Mouse (Mus musculus): ENCODE measurements around the gene Mgat5.

Gene Mgat5

DNA sequence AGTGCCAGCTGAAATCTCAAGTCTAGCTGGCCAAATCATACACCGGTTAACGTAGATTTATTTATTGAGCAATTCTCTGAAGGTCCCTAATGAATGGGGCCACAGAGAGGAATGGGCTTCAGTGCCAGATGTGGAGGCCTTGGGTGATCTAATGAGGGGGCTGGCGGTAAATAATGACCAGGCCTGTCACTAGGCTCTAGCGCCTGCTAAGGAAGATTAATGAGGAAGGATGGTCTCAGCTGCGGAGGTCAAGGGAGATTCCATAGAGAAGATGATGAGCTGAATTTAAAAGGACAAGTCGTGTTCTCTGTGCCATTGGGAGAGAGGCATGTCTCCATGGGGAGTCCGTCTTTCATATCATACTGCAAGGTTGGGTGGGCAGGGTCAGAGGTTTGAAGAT lies 178.3 kb downstream of the Mgat5 start:
- DNase-seq (ENCODE audit: low read depth, low spot score): no peak

GRCm38 (mm10) chr1:127387226-127387625 lies 182.4 kb downstream of the Mgat5 start:
- no peak for DNase-seq (ENCODE audit: low read depth, low spot score)

GRCm38 (mm10) chr1:127387661-127388060 lies 182.8 kb downstream of the Mgat5 start:
- DNase-seq (ENCODE audit: low read depth, low spot score): no peak

- DNase-seq (ENCODE audit: low read depth, low spot score): no peak
These were observed 189.9 kb downstream of the Mgat5 start for GRCm38 (mm10) chr1:127394716-127395115.

DNA sequence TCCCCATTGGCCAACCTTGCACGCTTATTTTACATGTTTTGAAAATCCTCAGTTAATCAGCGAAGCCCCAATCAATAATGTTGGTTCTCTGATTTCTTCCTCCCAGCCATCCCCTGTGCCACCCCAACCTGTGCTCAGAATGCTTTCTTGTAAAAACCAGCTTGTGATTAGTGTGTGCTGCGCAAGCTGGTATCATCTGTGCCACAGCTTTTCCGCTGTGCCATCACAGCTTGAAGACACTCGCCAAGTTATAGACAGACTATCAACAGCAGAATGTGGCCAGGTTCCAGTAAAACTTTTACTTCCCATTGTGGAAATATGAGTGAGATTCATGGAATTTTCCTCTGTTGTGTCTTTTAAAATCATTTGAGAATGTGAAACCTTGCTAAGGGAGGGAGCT lies 190.9 kb downstream of the Mgat5 start:
- DNase-seq (ENCODE audit: low read depth, low spot score): no peak

DNA sequence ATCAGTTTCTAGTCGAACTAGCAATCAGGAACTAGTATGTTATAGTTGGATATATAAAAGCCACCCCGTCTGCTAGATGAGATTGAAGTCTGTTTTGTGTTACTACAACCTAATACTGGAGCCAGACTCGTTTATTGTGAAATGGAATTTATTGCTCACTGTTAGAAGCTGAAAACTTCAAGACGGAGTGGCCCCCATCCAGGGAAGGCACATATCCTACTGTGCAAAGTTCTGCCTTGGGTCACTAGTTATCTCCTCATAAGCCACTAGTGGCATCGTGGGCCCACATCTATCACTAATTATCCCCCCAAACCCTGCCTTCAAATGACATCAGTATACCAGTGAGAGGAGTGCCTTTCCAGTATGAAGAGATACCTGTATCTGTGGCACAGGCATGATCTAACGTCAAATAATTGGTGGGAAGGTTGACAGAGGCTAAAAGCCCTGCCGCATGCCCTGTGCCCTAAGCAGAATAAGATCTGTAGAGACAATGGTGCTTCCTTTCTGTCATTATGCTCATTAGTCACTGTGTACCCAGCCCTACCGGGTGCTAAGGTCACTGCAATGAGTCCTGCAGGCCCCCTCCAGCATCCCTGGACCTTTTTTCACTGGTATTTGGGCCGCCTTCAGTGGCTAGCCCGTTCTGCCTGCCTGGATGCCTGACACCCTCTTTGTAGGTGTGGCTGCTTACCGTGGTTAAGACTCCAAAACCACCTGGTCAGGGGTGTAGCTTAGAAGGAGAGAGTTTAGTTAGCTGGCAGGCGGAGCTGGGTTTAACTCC lies 191.9 kb downstream of the Mgat5 start:
- DNase-seq (ENCODE audit: low read depth, low spot score): no peak

- no peak for DNase-seq (ENCODE audit: low read depth, low spot score)
These were observed 192.6 kb downstream of the Mgat5 start for GRCm38 (mm10) chr1:127397396-127397795.

DNA sequence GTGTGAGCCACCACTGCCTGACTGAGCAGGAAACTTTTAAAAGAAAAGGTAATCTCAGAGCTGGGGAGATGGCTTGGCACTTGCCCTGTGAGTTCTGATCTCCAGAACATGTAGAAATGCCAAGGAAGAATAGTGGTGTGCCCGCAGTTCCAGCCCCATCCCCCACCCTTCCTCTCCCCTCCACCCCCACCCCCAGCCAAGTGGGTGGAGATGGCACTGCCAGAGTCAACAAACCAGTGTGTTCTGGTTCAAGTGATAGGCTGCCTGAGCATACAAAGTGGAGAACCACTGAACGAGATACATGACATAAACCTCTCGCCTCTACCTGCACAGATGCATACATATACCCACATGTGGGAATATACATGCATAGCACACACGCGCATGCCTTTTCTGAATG lies 193.4 kb downstream of the Mgat5 start:
- no peak for DNase-seq (ENCODE audit: low read depth, low spot score)

DNA sequence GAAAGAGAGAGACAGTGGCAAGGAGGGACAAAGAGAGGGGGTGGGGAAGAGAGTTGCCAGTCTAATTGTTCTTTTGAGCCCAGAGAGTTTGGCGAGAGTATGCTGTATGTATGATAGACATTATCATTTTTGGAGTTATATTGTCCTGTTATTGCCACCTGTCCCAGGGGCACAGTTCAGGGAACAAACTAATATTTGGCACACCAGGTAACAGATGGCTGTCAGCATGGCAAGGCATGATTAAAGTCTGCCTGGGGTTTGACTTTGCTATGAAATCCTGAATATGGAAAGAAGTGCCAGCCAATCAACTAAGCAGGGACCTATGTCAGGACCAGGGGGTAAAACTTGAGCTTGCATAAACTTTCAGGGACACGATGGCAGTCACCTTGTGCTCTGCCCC lies 195.4 kb downstream of the Mgat5 start:
- DNase-seq (ENCODE audit: low read depth, low spot score): no peak

GRCm38 (mm10) chr1:127400666-127401065 lies 195.9 kb downstream of the Mgat5 start:
- DNase-seq (ENCODE audit: low read depth, low spot score): no peak

DNA sequence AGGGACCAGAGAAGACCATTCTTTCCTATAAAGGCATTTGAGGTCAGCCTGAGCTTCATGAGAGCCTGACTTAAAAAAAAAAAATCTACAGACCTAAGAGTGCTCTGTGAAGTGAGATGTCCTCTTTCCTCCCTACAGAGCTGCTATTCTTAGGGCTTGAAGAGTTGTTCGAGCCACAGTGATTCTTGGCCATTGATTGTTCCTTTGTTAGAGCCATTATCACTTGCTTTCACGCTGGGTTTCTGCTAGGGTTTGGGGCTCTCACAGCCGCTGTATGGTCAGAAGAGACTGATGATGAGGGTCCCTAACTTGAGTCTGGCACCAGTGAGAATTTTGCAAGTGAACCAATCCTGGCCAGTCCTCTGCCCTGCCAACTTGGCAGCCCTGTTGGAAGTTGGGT lies 199.8 kb downstream of the Mgat5 start:
- no peak for DNase-seq (ENCODE audit: low read depth, low spot score)

- DNase-seq (ENCODE audit: low read depth, low spot score): no peak
These were observed 204.2 kb downstream of the Mgat5 start for GRCm38 (mm10) chr1:127408957-127409423.

- no peak for DNase-seq (ENCODE audit: low read depth, low spot score)
These were observed 204.7 kb downstream of the Mgat5 start for GRCm38 (mm10) chr1:127409512-127409911.

DNA sequence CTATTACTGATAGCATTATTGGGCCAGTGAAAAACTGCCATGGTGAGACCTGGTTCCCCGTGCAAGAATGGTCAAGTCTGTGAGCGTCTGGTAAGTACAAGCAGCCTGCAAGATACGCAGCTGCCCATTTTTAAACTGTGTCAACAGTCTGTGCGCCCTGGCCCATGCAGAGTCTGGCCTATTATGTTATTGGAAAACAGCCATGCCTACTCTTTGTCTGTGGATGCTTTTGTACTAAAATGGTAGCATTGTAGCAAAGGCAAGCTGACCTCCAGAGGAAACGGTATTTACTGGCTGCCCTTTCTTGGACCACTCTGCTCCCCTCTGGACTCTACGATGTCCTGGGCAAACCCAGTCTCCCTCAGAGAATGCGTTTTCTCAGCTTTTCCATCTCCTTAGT lies 209.7 kb downstream of the Mgat5 start:
- DNase-seq (ENCODE audit: low read depth, low spot score): no peak

DNA sequence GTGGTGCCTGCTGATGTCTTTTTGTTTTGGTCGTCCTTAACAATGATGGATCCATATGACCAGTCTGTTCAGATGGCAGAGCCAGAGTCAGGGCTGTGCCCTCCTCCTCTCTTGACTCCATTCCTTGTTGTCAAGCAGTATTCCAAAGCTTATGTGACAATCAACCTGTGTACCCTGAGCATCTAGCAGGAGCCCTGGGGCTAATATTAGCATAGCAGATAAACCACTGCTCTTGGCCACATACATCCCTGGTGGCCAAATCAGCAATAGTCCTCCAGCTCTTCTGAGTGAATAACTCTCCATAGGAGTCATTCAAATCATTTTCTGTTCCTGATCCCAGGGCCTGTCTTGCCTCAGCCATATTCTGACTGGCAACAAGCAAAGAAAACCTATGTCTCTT lies 211.1 kb downstream of the Mgat5 start:
- no peak for DNase-seq (ENCODE audit: low read depth, low spot score)

DNA sequence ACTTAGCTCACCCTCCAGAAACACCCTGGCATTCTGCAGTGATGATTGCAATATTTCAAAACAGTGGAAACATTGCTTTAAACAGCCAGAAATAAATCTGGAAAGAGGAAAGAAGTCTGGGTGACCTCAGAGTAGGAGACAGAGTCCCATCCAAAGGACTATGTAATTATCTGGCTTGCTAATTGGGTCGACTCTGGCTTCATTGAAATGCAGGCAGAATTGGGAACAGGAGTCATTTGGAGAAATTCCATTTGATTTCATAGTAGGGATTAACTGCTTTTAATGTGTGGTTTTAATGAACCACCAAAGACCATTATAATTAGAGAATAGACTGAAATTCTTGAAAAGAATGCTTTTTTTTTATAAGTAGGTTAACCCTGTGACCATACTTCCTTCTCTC lies 212.2 kb downstream of the Mgat5 start:
- DNase-seq (ENCODE audit: low read depth, low spot score): no peak

DNA sequence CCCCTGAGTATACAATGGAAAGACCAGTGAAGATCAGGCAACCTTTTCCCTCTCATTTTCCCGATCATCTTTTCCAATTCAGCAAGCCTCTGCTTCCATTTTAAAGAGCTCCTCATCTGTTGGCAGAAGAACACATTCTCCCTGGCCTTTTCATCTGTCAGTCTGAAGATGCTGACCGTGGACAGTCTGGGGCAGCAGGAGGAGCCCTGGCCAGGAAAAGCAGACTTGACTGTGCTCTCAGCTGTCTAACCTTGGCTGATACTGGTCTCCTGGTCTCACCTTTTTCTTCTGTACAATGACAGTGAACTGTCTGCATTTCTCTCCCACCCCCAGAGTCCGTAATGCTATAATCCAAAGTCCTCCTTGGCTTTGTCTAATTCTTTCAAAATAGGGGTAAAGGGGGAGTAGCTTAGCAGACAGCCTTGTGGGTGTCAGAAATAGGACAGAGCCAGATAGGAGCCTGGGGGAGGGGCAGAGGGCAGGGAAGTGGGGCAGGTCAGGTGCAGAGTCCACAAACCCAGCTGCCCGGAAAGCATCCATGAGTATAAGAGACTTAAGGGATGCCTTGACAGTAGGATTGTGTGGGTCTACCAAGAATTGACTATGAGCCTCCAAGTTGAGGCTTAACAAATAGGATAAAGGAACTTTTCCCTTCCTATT lies 214.2 kb downstream of the Mgat5 start:
- DNase-seq (ENCODE audit: low read depth, low spot score): no peak

DNA sequence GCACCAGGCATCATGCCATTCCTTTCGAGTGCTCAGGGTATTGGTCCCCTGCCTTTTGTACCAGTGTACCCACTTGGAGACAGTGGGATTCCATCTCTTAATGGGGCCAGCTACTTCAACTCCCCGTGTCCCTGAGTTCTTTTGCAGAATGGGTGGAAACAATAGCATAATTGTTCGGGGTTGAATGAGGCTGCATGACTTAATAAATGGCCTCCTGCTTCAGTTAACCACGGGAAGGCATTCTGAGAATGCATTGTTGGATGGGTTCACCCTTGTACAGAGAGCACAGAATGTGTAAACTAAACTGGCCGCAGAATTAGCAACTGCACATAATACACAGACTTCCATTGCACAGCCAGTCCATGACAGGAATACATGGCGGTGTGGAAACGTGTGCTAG lies 214.8 kb downstream of the Mgat5 start:
- DNase-seq (ENCODE audit: low read depth, low spot score): no peak

- DNase-seq (ENCODE audit: low read depth, low spot score): no peak
These were observed 215.6 kb downstream of the Mgat5 start for GRCm38 (mm10) chr1:127420383-127420782.

DNA sequence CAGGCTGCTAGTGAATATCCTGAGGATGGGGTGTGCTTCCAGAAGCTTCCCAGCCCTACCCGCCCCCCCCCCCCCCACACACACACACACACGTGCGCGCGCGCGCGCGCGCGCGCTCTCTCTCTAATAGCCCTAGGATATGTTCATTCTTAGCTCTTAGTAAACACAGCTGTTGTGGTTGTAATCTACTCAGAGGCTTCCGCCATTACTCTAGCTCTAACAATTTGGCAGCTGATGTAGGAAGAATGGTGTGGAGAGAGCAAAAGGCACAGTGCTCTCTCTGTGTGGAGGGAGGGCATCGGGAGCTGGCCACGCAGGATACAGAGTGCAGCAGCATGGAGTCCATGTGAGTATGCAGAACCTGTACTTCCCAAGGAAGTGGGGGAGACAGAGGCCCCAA lies 216.0 kb downstream of the Mgat5 start:
- no peak for DNase-seq (ENCODE audit: low read depth, low spot score)

DNA sequence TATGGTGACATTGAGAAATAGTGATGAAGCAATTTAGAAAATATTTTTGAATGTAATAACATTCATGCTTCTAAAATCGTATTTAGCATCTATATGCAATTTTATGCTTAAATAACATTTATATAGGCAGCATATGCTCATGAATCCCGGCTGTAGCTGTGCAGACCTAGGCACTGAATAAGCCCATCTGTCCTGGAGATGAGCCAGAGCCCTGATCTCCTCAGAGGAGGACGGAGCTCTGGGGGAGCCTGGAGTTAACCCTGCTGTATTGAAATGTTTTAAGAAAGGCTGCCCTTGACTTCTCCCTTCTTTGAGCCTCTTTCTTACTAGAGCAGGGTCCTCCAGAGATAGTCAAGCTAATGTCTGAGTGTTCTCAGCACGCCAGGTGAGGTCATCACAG lies 217.8 kb downstream of the Mgat5 start:
- DNase-seq (ENCODE audit: low read depth, low spot score): no peak

DNA sequence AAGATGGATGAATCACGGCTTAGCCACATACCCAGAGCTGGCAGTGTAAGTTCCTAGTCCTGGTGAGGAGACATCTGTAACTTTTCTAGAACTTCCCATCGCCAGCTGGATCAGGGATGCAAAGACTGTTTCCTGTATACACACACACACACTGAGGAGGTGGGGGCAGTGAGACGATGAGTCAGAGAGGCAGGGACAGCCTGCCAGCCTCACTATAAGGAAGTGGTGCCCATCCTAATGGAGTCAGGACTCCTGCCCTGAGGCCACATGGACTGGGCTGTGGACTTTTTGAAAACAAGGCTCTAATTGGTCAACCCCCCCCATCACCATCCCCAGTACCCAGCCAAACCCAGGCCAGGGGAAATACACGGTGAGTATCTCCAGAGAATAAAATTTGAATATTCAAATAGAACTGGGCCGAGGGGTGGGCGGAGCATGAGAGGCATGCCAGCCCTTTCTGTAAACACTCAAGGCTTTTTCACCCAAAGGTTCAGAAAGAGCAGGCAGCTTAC lies 220.3 kb downstream of the Mgat5 start:
- no peak for DNase-seq (ENCODE audit: low read depth, low spot score)

DNA sequence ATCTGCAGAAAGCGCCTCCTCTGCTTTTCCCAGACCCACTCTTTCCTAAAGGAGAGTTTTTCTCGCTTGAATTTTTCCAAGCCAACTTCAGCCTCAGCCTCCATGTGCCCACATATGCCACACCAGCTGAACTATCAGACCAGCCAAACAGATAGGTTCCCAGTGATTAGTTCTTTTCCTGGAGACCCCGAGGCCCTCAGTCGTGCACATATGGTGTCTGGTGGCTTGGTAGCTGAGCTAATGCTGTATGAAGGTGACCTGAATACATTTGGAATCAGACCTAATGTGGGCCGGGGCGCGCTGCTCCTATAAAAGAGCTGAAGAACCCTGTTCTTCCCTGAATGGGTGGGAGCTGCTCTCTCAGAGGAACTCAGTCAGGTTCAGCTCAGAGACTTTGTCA lies 225.5 kb downstream of the Mgat5 start:
- no peak for DNase-seq (ENCODE audit: low read depth, low spot score)

Data from retina, postnatal 7 days (tissue).